Mouse (Mus musculus) brain, adult 2 months (tissue): ENCODE results near the gene Pnmal1.

ENCODE experiments used
- DNase-seq: peaks from one replicate; pipeline ENCODE4 v3.0.0; 2011; ENCODE audit warnings: low read depth, low spot score

Gene Pnmal1

DNA sequence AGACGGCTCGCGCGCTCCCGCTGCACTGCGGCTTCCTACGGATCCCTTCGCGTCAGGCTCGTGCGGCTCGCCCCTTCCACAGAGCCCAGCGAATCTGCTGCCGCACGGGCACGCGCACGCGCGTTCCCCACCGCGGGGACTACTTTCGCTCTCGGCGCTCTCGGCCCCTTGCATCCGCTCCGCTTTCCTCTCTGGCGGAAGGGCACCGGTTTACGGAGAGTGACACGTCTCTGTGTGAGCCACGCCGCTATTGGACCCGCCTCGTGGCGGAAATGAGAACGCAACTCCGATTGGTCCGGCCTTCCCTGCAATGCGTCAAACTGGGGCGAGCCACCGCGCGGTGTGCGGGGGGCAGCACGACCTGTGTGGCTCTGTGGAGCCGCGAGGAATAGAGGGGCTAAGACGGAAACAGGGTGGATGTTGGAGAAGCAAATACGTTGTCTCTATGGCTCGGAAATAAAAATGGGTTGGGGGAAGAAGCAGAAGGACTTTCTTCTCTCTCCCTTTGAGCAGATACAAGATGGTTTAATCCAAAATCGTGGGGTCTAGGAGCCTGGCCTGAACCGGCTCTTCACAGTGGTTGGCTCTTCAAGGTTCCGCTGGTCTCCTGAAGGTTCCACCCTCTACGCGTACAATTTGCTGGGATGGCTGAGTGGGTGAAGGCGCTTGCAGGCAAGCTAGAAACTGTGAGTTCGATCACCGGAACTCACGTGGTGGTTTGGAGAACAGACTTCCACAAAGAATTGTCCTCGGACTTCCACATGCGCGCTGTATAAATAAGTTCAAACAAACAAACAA lies 35.2 kb upstream of the Pnmal1 start, which contains the start of gene Calm3:
TSS of gene Calm3 (minus strand) at position 78 of the 798 bp plus-strand sequence.
- peak; percentile 100 for DNase-seq

- no peak for DNase-seq
These were observed 31.1 kb upstream of the Pnmal1 start for GRCm38 (mm10) chr7:16928341-16928740.

GRCm38 (mm10) chr7:16930850-16931249 lies 28.6 kb upstream of the Pnmal1 start:
- DNase-seq: peak; percentile 88

DNA sequence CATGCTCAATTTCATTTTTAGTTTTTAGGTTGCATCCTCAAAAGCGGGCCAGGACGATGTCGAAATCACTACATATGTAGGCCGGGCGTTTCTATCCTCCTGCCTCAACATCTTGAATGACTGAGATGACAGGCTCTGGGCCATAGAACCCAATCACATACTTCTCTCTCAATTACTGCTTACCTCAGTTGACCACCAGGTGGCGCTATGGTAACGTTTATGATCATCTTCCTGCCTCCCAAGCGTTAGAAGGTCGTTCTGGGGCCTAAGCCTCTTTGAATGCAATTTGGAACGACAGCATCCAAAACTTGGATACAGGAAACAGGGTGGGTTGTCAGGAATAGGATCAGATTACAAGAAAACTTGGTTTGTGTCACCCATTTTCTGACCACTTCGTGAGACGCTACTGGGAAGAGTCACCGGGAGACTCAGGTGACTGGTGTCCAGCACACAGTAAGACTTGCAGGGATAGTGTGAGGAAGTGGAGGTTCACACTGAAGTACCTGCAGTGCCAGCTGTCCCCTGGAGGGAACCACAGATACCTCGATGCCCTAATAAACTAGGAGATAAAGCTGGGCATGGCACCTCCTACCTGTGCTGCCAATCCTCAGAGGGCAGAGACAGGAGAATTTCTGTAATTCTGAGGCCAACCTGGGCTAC lies 27.4 kb upstream of the Pnmal1 start:
- DNase-seq: peak; percentile 96

DNA sequence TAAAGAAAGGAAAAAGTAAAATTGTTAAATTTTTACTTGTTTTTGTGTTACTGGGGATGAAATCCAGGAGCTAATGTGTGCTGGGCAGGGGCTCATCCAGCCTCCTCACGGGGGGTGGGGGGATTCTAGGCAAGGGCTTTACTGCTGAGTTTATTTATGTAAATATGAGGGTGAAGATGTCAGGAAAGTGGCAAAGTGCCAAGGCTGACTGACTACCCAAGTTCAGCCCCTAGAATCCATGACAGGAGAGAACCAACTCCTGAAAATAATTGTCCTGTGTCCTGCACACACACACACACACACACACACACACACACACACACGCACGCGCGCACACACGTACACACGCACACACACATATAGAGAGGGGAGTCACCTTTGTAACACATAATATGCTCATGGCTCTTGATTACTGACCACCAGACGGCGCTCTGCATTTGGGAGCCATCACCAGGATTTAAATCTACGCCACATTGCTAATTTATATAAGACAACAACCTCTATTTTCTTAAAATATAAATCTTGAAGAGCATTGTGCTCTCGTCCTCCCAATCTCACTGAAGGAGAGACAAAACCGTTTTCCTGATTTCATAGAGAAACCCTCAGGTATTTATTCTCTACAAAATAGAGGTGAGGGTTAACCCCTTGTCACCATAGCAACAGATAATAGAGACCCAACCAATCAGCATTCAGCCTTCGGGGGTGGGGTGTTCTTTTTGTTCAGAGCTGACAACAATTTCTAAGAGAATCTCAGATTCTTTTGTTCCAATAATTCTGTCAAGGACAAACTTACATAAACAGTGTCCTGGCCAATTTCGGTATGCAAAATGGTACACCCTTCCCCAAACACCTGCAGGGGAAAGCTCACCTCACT lies 26.5 kb upstream of the Pnmal1 start:
- peak; percentile 93 for DNase-seq

- no peak for DNase-seq
These were observed 22.2 kb upstream of the Pnmal1 start for GRCm38 (mm10) chr7:16937312-16937711.

DNA sequence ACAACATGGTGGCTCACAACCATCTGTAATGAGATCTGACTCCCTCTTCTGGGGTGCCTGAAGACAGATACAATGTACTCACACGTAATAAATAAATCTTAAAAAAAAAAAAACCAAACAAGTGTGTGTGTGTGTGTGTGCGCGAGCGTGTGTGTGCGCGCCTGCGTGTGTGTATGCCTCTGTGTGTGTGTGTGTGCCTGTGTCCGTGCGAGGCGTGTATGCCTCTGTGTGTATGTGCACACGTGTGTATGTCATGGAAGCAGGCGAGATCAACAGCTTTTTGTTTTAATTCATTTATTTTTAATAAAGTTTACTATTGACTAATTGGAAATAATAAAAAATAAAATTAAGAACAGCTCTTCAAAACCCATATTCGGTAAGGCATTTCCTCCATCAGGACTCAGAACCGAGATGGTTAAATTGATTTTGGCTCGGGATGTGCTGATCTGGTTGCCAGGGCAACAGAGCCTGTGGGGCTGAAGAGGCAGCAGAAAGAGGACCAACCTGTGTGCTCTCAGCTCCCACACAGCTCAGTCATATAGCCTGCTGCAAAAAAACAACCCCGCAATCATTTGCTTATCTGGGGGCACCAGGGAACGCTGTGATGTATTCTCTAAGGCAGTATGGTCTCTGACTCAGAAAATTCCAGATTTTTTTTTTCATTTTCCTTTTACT lies 21.2 kb upstream of the Pnmal1 start:
- DNase-seq: peak; percentile 94

DNA sequence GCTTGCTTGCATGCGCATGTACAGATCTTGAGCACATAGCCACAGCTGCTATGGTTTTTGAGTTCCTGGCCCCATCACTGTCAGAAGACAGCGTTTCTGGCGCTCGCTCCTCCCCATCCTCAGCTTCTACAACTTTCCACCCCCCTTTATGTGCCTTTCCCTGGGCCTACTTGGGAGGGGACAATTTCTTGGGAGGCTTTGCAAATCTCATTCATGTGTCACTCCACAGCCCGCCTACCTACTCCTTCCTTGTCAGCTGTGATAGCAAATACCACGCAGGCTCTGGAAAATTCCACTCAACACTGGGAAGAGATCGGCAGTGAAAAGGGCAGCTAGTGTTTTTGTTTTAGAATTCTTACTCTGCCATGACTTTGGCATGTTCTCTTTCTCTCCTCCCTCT lies 19.2 kb upstream of the Pnmal1 start:
- peak; percentile 96 for DNase-seq

- peak; percentile 62 for DNase-seq
These were observed 16.6 kb upstream of the Pnmal1 start for GRCm38 (mm10) chr7:16942861-16943260.

GRCm38 (mm10) chr7:16944061-16944807 lies 15.2 kb upstream of the Pnmal1 start, which contains the start of gene Pnmal2:
Gene Pnmal2, plus strand, starts transcription at chr7:16944682.
- peak; percentile 96 for DNase-seq

DNA sequence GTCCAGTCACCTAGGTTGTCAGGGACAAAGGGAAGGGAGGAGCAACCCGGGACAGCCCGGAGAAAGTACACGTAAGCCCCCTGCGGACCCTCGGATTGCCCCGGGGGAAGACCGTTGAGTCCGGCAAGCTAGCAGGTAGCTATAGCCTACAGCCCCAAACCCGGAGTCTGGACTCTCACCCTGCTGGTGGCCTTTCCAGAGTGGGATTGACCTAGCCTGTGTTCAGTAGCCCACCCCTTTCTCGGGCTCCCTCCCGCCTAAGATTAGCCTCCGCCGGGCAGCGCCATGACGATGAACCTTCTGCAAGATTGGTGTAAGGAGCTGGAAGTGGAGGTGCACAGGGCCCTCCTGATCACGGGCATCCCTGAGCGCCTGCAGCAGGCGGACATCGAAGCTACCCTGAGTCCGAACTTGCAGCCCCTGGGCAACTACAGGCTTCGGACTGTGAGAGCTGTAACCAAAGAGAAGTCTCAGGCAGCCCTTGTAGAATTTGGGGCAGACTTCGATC lies 14.6 kb upstream of the Pnmal1 start:
- peak; percentile 60 for DNase-seq

DNA sequence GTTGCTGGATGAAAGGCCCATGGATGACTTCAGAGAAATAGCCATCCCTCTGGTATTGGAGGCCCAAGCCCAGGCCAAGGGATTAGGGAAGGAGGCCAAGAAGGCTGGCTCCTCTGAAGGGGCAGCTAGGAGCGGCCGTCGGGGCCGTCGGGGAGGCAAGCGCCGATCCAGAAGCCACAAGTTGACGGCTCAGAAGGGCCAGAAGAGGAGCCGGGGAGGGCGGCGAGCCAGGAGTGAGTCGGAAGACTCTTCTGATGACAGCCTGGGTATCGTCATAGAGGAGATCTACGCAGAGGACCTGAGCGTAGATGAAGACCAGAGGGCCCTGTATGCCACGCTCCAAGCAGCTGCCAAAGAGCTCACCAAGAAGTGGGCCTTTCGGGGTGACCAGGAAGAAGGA lies 14.1 kb upstream of the Pnmal1 start:
- DNase-seq: peak; percentile 70

DNA sequence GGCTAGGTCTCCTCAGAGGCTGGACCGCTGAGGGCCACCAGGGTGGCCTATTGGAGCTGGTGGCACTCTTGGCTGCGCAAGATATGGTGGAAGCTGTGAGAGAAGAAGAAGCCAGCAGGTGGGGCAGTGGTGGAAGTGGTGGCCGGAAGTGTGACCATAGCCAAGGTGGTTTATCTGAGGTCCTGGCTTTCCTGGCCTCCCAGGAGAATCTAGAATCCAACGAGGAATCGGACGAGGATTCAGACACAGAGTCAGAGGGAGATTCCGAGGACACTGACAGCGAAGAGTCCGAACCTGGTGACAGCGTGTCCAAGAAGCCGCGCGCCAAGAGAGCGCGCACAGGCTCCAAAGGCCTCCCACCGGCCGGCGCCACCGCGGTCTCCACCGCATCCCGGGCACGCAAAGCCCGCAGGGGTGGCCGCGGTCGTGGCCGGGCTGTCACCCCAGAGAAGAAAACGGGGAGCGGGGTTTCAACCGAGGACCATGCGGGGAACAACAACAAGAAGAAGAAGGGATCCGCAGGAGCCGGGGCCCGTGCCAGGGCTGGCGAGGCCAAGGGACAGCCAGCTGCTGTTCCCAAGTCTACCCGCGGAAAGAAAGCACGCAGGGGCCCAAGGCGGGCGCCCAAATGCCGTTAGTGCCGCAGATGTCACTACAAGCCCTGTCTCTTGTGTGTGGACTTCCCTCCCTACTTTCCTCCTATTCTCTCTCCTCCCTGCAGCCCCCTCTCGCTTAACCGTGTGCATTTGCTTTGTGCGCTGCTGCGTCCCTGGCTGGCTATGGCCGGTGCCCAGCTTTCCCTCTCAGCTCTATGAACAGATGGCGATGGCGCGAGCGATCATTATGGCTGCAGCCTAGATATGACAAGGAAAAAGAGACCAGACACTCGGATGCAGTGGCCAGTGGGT lies 12.8 kb upstream of the Pnmal1 start:
- peak; percentile 79 for DNase-seq

DNA sequence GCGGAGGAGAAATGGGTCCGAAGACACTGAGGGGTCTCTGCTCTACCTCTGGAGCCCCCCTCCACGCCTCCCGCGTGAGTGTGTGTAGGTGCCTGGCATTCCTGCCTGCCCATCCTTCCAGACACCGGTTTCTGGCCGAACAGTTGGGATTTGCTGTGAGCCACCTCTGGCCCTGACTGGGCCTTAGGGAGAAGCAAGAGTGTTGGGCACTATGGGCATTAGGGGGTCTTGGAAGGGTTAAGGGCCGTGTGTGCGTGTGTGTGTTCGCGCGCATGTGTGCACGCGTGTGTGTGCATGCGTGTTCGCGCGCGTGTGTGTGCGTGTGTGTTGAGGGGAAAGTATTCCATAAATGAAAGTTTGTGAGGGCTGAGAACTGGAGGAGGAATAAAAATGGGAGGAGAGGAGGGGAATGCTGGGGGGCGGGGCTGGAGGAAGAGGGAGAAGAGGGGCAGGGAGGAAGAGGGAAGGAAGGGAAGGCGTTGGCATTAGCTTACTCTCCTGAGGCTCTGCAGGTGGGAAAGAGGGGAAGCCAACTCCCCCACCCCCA lies 12.1 kb upstream of the Pnmal1 start:
- peak; percentile 66 for DNase-seq

- peak; percentile 53 for DNase-seq
These were observed 11.5 kb upstream of the Pnmal1 start for GRCm38 (mm10) chr7:16947959-16948361.

DNA sequence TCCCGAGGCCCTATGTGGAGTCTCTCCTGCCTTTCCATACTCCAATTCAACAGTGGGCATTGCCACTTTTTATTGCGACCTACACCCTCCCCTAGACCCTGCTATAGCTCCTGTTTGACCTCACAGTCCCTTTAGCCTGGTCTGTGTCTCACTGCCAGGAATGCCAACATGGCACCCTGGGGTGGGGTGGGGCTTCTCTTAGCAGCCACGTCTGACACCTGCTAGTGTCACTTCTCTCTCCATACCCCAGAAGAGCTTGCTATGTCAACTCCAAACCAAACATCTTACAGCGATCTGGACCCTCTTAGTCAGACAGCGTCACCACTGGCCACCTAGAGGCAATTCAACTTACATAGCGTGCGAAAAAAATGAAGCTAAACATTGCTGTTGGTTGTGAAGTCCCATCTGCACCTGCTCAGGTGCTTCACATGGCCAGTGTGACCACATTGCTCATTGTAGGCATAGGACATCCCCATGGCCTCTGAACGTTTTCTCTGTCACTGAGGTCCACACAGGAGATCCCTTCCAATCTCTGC lies 10.5 kb upstream of the Pnmal1 start:
- peak; percentile 65 for DNase-seq

DNA sequence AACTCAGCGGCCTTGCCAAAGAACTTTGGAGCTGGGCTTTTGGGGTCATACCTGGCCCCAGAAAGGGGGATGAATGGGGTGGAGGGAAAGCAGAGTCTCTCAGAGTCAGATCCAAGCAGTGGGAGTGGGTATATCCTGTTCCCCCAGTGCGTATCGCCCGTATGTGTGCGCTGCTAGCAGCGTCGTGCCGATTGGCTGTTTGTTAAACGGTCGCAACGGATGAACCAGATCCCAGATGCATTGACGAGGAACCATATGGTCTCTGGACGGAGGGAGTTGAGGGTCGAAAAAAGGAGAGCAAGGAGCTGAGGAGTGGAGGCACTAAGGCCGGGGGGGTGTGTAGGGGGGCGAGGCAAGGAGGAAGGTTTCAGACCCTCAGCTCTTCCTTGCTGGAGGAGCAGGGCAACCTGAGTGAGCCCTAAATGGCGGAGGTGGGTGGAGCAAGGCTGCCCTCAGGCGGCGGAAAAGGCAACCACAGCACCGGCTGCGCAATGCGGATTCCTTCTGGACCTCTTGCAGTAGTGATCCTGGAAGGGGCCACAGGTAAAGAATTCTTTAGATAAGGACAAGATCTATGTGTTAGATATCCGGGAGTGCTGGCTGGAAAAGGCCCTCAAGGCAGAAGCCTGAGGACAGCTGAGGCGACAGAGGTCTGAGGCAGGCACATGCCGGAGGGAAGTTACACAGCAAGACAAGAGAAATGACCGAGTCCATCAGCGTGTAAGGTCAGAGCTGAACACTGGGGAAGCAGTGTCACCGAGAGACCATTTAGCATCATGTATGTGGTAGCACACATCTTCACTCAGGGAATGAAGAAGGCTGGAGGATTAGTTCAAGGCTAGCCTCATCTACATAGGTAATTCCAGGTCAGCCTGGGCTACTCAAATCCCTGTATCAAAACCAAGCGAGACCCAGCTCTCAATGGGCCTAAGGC lies 9.3 kb upstream of the Pnmal1 start:
- peak; percentile 94 for DNase-seq
